Mouse (Mus musculus): ENCODE measurements around the gene Bin2. TPM values are rescaled to one million over a fixed set of nuclear protein-coding genes. Genes with fewer than 3 reads are reported as not detected.

The Bin2 gene
- polyA plus RNA-seq, 1 experiment from 2014 or later = 3.5 TPM

DNA sequence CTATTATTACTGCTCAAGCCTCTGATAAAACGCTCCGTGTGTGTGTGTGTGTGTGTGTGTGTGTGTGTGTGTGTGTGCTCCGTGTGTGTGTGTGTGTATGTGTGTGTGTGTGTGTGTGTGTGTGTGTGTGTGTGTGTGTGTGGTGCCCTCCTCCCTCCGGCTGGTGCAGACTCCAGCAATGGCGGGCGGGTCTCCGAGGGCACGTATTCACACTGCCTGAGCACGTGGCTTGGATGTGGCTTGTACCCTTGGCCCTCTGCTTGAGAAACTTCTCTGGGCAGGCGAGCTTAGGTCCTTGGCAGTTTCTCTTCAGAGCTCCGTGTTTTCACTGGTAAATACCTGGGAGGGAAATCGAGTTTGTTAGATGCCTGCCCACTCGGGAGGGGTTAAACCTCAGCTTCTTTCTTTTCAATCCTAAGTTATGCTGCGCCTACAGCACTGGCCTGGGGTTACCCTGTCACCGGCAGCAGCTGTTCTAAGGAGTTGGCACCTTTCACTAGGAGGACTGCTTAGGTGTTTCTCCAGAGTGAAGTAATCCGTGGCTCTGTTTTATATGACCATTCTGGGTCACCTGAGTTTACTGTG lies 28.0 kb downstream of the Bin2 start:
- Histone ChIP-seq H3K4me3 (no peak overlapping the region), H3K27me3 (replicated peaks) (peaks cover 28% of the 10 kb centered on the region), H3K4me1 (peaks cover 10% of the 10 kb centered on the region), H3K9ac (no peak overlapping the region), H3K9me3 (no peaks in the 10 kb centered on the region), H3K4me2 (replicated peaks) (no peak overlapping the region), H3K36me3 (no peaks in the 10 kb centered on the region), H3K27ac (no peak overlapping the region)
- ATAC-seq (ENCODE audit: low FRiP score, low read depth) = no peak
- WGBS = 79% methylated on average over 15 of the region's 16 CpGs

DNA sequence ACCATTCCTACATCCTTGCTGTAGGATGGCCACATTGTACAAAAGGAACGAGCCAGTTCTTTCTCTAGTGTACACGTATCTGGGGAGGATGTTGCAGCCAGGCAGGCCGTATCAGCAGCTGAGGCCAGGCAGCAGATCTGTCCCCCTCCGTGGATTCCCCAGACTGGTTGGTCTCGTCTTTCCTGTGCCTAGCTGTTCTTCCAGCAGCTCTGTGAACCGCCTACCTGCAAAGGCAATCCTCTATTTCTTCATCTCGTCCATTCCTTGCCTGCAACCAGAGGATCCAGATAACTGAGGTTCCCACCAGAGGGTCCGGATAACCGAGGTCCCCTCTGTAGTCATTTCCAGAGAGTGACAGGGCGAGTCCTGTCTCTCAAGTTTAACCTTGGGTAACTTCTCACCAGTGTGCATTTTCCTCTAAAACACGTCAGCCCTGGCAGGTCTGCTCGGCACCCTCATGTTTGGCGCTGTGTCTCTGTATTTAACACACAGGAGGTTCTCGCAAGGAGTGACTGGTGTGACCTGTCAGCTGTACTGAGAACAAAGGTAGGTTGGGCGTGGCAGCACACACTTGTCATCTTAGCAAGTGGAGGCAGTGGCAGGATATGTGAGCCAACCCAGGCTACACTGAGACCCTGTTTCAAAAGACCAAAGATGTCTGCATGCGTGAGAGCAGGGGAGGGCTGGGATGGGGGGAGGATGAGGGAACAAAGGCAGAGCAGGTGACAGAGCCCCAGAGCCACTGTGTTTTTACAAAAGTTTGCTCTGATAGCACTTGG lies 29.2 kb downstream of the Bin2 start:
- Histone ChIP-seq H3K4me2 (replicated peaks) (no peak overlapping the region), H3K4me3 (no peak overlapping the region), H3K9me3 (no peaks in the 10 kb centered on the region), H3K36me3 (no peaks in the 10 kb centered on the region), H3K9ac (no peak overlapping the region), H3K27ac (no peak overlapping the region), H3K27me3 (replicated peaks) (peaks cover 39% of the 10 kb centered on the region), H3K4me1 (peaks cover 11% of the 10 kb centered on the region)
- WGBS = 79% methylated on average over 16 of the region's 16 CpGs
- ATAC-seq (ENCODE audit: low FRiP score, low read depth) = no peak

- Histone ChIP-seq H3K4me3 (no peak overlapping the region), H3K9me3 (no peaks in the 10 kb centered on the region), H3K4me1 (peaks cover 11% of the 10 kb centered on the region), H3K4me2 (replicated peaks) (no peak overlapping the region), H3K27me3 (replicated peaks) (peaks cover 53% of the 10 kb centered on the region), H3K9ac (no peak overlapping the region), H3K27ac (no peak overlapping the region), H3K36me3 (no peaks in the 10 kb centered on the region)
- 19% methylated on average over 6 of the region's 6 CpGs for WGBS
- no peak for ATAC-seq (ENCODE audit: low FRiP score, low read depth)
These were observed 31.7 kb downstream of the Bin2 start for GRCm38 (mm10) chr15:100637661-100638060.

- WGBS = under 1% methylated on average over 77 of the region's 77 CpGs
- no peaks in the 10 kb centered on the region for H3K9me3 ChIP-seq
- H3K27me3 ChIP-seq (replicated peaks) = peaks cover 53% of the 10 kb centered on the region
These were observed 32.5 kb downstream of the Bin2 start, which contains the start of gene Smagp for GRCm38 (mm10) chr15:100636700-100637501. TSS of gene Smagp (minus strand) at chr15:100636940.

GRCm38 (mm10) chr15:100635851-100636645 lies 33.3 kb downstream of the Bin2 start:
- peaks cover 11% of the 10 kb centered on the region for H3K4me1 ChIP-seq
- H3K9me3 ChIP-seq = no peaks in the 10 kb centered on the region
- H3K27me3 ChIP-seq (replicated peaks) = peaks cover 53% of the 10 kb centered on the region
- H3K36me3 ChIP-seq = no peaks in the 10 kb centered on the region
- no peak overlapping the region for H3K27ac ChIP-seq
- peak overlapping the region; percentile 48; the same call in 1 of the 2 replicates for H3K9ac ChIP-seq
- H3K4me3 ChIP-seq = peak overlapping the region; percentile 36
- 3% methylated on average over 38 of the region's 38 CpGs for WGBS
- no peak for ATAC-seq (ENCODE audit: low FRiP score, low read depth)
- peak overlapping the region; percentile 78 for H3K4me2 ChIP-seq (replicated peaks)

More at GRCm38 (mm10) chr15:100636700-100637501, 32.5 kb downstream of the Bin2 start, which contains the start of gene Smagp:
- peak within 1 kb of the TSS; percentile 48; the same call in 1 of the 2 replicates for H3K9ac ChIP-seq
- no peak within 1 kb of the TSS for H3K27ac ChIP-seq
- H3K4me1 ChIP-seq = peaks cover 11% of the 10 kb centered on the region
- peak within 1 kb of the TSS; percentile 78 for H3K4me2 ChIP-seq (replicated peaks)
- no peak for ATAC-seq (ENCODE audit: low FRiP score, low read depth)
- peak within 1 kb of the TSS; percentile 36 for H3K4me3 ChIP-seq
- H3K36me3 ChIP-seq = no peaks in the 10 kb centered on the region

GRCm38 (mm10) chr15:100635239-100635638 lies 34.1 kb downstream of the Bin2 start:
- H3K27me3 ChIP-seq (replicated peaks) = peaks cover 53% of the 10 kb centered on the region
- no peak for ATAC-seq (ENCODE audit: low FRiP score, low read depth)

DNA sequence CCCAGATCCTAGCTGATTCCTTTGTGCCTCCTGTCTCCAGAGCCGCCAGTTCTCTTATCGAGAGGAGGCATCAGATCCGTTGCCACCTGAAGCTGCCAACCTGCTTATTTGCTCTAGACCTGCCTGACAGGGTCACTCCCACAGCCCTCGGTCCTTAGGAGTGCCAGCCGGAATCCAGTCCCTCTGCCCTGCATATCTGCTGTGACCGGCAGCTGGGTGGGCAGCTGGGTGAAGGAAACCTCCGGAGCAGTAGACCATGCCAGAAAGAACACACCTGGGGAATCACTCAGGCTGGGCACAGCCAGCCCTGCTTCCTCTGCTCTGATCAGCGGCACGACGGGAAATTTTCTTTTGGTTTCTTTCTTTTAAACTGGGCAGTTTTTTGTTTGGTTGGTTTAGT lies 36.0 kb downstream of the Bin2 start:
- Histone ChIP-seq H3K4me2 (replicated peaks) (no peak overlapping the region), H3K27me3 (replicated peaks) (peaks cover 45% of the 10 kb centered on the region), H3K4me1 (peaks cover 11% of the 10 kb centered on the region), H3K4me3 (no peak overlapping the region), H3K9ac (no peak overlapping the region), H3K9me3 (no peaks in the 10 kb centered on the region), H3K36me3 (no peaks in the 10 kb centered on the region), H3K27ac (no peak overlapping the region)
- no peak for ATAC-seq (ENCODE audit: low FRiP score, low read depth)
- 86% methylated on average over 10 of the region's 10 CpGs for WGBS

More at GRCm38 (mm10) chr15:100635239-100635638, 34.1 kb downstream of the Bin2 start:
- Histone ChIP-seq H3K4me1 (peaks cover 11% of the 10 kb centered on the region), H3K4me2 (replicated peaks) (no peak overlapping the region), H3K4me3 (no peak overlapping the region), H3K9ac (no peak overlapping the region), H3K9me3 (no peaks in the 10 kb centered on the region), H3K36me3 (no peaks in the 10 kb centered on the region), H3K27ac (no peak overlapping the region)
- 9% methylated on average over 9 of the region's 9 CpGs for WGBS

DNA sequence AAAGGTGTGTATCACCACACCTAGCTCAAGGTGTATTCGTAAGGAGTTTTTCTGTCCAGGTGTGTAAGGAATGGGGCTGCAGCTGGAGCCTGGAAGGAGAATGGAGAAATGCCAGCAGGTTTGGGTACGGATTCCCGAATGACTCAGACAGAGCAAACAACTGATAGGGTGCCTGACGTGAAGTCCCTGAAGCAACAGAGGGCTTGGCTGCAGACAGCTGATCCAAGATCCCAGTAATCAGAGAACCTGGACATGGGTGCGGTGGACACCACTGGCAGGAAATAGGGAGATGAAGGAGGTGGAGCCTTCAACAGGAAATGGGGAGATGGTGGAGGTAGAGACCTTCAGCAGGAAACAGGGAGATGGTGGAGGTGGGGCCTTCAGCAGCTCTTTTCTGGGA lies 37.0 kb downstream of the Bin2 start:
- no peak for ATAC-seq (ENCODE audit: low FRiP score, low read depth)
- Histone ChIP-seq H3K9ac (no peak overlapping the region), H3K4me3 (no peak overlapping the region), H3K27ac (no peak overlapping the region), H3K4me2 (replicated peaks) (no peak overlapping the region), H3K27me3 (replicated peaks) (peaks cover 35% of the 10 kb centered on the region), H3K9me3 (no peaks in the 10 kb centered on the region), H3K4me1 (peaks cover 15% of the 10 kb centered on the region), H3K36me3 (no peaks in the 10 kb centered on the region)
- WGBS = 88% methylated on average over 5 of the region's 5 CpGs

DNA sequence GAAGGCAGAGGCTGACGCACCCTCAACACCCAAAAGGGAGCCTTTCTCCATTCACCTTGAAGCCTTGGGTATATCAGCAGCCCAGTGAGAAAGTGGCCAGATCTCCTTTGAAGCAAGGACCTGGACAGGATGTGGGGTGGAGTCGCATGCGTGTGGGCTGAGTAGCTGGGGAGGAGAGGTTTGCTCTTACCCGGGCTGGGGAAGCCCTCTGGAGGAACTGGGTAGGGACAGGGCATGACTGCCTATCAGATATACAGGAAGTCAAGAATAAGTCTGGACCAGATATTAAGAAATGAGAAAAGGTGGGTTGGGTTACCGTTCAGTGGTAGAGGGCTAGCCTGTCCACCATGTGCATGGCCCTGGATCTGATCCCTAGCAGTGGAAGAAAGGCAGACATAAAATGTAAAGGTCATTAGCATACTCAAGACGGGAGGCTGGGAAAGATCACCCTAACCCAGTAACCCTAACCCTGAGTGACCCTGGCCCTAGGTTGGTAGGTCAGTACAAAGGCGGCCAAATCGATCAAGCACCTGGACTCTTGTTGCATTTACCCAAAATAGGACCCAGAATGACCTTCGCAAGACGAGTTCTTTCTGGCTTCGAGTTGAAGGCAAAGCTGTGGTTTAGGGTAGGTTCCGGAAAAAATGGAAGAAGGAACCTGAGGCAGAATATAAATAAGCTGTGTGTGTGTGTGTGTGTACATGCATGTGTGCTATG lies 37.7 kb downstream of the Bin2 start:
- H3K9me3 ChIP-seq = no peaks in the 10 kb centered on the region
- peaks cover 8% of the 10 kb centered on the region for H3K4me1 ChIP-seq
- no peak overlapping the region for H3K4me3 ChIP-seq
- ATAC-seq (ENCODE audit: low FRiP score, low read depth) = no peak
- no peaks in the 10 kb centered on the region for H3K36me3 ChIP-seq
- H3K27ac ChIP-seq = no peak overlapping the region
- 84% methylated on average over 12 of the region's 12 CpGs for WGBS
- peaks cover 28% of the 10 kb centered on the region for H3K27me3 ChIP-seq (replicated peaks)
- H3K9ac ChIP-seq = no peak overlapping the region
- no peak overlapping the region for H3K4me2 ChIP-seq (replicated peaks)

DNA sequence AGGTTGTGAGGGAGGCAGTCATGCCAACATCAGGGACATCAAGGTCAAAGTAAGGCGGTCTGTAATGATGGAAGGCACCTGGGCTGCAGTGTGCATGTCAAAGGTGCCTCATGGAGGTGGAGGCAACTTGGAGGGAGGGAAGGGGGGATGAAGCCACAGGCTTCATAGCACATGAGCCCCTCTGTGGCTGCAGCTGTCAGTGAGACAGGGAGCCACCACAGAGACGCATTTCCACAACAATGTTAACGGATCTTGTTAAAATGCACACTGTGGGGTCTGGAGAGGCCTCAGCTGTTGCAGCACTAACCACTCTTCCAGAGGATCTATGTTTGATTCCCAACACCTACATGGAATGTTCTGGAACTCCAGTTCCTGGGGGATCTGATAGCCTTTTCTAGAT lies 39.2 kb downstream of the Bin2 start:
- Histone ChIP-seq H3K27ac (no peak overlapping the region), H3K4me3 (no peak overlapping the region), H3K4me2 (replicated peaks) (no peak overlapping the region), H3K36me3 (no peaks in the 10 kb centered on the region), H3K4me1 (0 out of 2 replicates have a peak, but pooled peaks cover 4% of the 10 kb centered on the region), H3K9me3 (no peaks in the 10 kb centered on the region), H3K9ac (no peak overlapping the region), H3K27me3 (replicated peaks) (peaks cover 13% of the 10 kb centered on the region)
- ATAC-seq (ENCODE audit: low FRiP score, low read depth) = no peak
- 58% methylated on average over 3 of the region's 3 CpGs for WGBS

GRCm38 (mm10) chr15:100628797-100629196 lies 40.6 kb downstream of the Bin2 start:
- 0 out of 2 replicates have a peak, but pooled peaks cover 4% of the 10 kb centered on the region for H3K4me1 ChIP-seq
- peaks cover 2% of the 10 kb centered on the region; the same call in 1 of the 2 replicates for H3K27me3 ChIP-seq (replicated peaks)
- no peaks in the 10 kb centered on the region for H3K36me3 ChIP-seq
- no peak for ATAC-seq (ENCODE audit: low FRiP score, low read depth)
- no peak overlapping the region for H3K9ac ChIP-seq
- H3K27ac ChIP-seq = no peak overlapping the region
- no peak overlapping the region for H3K4me2 ChIP-seq (replicated peaks)
- H3K4me3 ChIP-seq = no peak overlapping the region
- no peaks in the 10 kb centered on the region for H3K9me3 ChIP-seq
- WGBS = 55% methylated on average over 7 of the region's 7 CpGs
